Mouse (Mus musculus) ES-E14 (cell line): ENCODE results near the gene Cav1.

Experiments used
- HCFC1 ChIP-seq: IDR thresholded peaks from 2 replicates; pipeline ENCODE4 v1.6.1; 2012; ENCODE audit warnings: low read length, inconsistent platforms, borderline replicate concordance; ENCODE audit not compliant: insufficient read depth
- MAFK ChIP-seq: IDR thresholded peaks from 2 replicates; pipeline ENCODE4 v1.6.1; 2014; ENCODE audit warnings: mild to moderate bottlenecking, low read depth, low read length, inconsistent platforms; ENCODE audit not compliant: insufficient read depth
- ZNF384 ChIP-seq: IDR thresholded peaks from 2 replicates; pipeline ENCODE4 v1.6.1; 2012; ENCODE audit warnings: low read depth, low read length, inconsistent platforms

GRCm38 (mm10) chr6:17305954-17306601, at the start of gene Cav1:
- TF ChIP-seq MAFK (no peak), HCFC1 (no peak), ZNF384 (no peak)
